Mouse (Mus musculus): ENCODE results near the gene Ccdc12.
A peak's percentile ranks its signal among the peaks of the same experiment; 100 is the strongest.

Gene Ccdc12

GRCm38 (mm10) chr9:110656249-110657221 is at the start of gene Ccdc12:
Gene Ccdc12 (plus strand): TSS chr9:110656503.
- DNase-seq (ENCODE audit: low spot score), result peak; percentile 98

DNA sequence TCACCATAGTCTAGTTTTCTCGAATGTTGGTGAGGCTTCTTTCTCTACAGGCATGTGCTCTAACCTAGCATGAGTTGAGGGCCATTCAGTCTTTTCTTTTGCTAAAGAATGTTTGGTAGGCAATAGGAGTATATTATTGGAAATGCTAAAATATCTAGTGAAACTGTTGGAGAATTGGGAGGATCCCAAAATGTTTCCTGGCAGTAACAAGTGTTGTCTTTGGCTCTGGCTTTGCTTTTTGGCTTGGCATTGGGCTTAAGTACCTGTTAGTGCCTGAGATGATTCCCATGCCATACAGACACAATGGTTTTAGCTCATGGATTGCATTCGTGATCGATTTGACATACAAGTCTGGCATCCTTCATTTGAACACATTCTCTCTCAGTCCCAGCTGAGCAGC is 44.8 kb upstream of the Ccdc12 start:
- DNase-seq (ENCODE audit: low spot score), result no peak

DNA sequence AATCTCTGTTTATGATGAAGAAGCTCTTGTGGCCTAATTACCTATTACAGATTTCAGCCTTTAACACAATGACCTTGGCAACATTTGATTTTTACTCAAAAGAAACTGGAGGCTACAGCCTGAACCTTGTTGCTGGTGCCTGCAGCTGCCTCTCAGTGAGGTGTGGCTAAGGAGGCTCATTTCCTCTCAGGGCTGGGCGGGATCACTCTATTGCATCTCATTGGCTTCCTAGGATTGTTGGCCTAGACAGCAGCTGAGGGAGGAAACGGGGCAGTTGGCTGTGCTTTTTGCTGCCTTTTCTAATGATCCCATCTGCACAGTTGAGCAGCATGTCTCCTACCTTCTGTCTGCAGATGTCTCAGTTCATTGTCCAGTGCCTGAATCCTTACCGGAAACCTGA is 39.2 kb upstream of the Ccdc12 start:
- no peak for DNase-seq (ENCODE audit: low spot score)

- DNase-seq (ENCODE audit: low spot score), result no peak
These were observed 36.1 kb upstream of the Ccdc12 start for GRCm38 (mm10) chr9:110620180-110620579.

DNA sequence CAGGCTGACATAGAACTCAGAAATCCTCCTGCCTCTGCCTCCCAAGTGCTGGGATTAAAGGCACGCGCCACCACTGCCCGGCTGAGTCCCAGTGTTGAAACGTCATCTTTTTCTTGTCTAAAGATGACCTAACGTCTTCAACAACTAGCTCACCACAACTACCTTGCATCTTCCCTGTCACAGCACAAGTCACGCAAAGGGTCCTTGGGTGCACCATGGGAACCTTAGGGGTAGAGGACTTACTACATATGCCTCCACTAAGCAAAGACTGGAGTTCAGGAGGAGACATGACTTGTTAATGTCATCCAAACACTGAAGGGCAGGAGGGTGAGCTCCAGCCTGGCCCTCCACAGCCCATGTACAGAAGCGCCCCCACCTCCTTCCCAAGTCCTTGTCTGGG is 35.6 kb upstream of the Ccdc12 start:
- DNase-seq (ENCODE audit: low spot score), result no peak

DNA sequence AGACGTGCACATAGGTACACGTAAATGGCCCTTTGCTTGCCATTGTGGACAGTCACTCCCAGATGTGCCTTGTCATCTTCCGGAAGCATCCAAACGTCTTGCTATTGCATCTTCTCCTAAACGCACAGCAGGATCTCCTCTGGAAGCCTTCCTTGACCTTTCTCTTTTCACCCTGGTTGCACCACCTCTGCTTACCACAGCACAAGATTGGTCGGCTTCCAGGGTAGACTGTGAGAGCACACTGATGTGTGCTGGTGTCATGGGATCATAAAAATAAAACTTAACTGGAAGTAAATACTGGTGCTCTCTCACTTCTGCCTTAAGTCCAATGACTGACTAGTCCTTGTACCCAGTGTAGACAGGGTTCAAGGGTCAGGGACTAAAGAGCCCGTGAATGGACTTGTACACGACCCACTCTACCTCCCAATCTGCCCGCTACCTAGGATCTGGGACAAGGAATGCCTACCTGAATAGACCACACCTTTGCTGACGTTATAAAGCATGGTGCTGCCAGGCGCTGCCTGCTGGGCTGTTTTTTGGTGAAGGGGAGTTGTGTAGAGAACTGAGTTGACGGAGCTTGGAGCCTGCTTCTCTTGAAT is 33.6 kb upstream of the Ccdc12 start:
- DNase-seq (ENCODE audit: low spot score), result no peak

GRCm38 (mm10) chr9:110623416-110624195 is 32.7 kb upstream of the Ccdc12 start:
- no peak for DNase-seq (ENCODE audit: low spot score)

GRCm38 (mm10) chr9:110624361-110625166 is 31.7 kb upstream of the Ccdc12 start, which contains the start of gene Nradd:
Gene Nradd (minus strand): TSS chr9:110624452.
- peak; percentile 95 for DNase-seq (ENCODE audit: low spot score)

DNA sequence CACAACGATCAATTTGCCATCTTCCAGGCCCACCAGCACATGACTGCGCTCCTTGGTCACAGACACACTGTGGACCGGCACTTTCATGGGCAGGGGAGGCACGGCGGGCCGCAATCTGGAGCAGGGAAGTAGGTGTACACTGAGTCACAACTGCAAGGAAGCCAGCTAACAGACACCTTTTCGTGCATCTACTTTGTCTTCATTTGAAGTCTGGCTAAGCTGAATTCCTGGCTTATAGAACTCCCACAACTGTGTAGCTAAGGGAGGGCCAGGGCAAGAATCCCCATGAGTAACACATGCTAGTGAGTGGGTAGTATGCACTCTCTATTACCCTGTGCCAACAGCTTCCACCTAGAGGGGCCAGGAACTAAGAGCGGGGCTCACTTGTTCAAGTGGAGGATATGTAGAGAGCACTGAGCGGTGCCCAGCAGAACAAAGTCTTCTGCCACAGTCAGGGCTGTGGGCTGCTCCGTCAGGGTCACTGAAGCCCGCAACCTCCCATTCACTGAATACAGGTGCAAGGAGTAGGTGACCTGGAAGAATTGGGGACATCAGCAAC is 30.9 kb upstream of the Ccdc12 start:
- no peak for DNase-seq (ENCODE audit: low spot score)

DNA sequence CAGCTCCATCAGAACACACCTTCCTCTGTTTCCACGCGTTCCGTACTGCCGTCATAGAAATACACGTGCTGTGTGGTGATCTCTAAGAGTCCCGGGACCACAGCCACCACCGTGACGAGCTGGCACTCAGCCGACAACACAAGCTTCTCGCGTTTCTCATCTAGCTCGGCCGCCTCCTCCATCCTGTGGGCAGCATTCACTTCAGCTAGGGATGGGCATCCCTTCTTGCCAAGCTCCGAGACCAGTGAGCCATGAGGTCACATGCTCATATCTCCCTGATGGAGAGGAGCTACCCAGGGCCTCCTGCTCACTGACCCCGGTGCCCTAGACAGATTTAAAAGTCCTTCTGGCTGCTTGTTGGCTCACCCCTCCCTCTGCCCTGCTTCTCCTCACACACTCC is 26.1 kb upstream of the Ccdc12 start:
- DNase-seq (ENCODE audit: low spot score), result no peak

- peak; percentile 91 for DNase-seq (ENCODE audit: low spot score)
These were observed 25.1 kb upstream of the Ccdc12 start for GRCm38 (mm10) chr9:110631191-110631590.

- peak; percentile 61 for DNase-seq (ENCODE audit: low spot score)
These were observed 24.5 kb upstream of the Ccdc12 start for GRCm38 (mm10) chr9:110631651-110632275.

GRCm38 (mm10) chr9:110632671-110633070 is 23.6 kb upstream of the Ccdc12 start:
- DNase-seq (ENCODE audit: low spot score), result no peak

GRCm38 (mm10) chr9:110633882-110634281 is 22.4 kb upstream of the Ccdc12 start:
- DNase-seq (ENCODE audit: low spot score), result no peak

DNA sequence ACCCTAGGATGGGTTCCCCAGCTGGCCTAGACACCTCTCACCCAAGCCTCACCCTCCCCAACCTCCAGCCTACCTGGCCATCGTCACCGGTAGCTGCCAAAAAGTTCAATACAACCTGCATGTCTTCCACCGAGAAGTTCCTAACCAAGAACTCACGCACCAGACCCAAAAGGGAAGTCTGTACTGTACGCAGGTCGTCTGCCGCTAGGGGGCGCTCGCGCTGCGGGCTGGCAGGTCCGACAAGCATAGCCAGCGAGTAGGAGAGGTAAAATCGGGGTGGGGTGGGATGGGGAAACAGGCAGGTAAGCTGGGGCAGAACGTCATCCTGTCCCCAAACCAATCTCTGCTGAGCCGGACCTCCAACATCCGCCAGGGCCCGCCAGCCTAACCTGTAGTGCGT is 21.1 kb upstream of the Ccdc12 start:
- peak; percentile 87 for DNase-seq (ENCODE audit: low spot score)

DNA sequence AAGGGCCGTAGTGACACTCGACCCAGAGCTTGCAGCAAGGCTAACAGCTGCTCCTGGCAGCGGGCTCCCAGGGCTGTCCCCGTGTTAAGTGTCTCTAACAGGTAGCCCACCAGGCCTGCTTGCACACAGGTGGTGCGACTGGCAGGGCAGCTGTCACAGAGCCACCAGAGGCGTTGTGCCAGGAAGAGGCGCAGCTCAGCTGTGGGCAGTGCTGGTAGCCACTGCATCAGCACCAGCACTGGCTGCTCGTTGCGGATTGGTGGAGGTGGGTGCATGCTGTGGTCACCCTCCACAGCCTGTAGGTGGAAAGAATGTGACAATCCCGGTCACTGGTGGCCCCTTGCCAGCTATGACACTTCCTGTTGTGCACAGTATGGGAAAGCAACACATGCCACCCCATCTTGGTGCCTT is 17.7 kb upstream of the Ccdc12 start:
- no peak for DNase-seq (ENCODE audit: low spot score)

DNA sequence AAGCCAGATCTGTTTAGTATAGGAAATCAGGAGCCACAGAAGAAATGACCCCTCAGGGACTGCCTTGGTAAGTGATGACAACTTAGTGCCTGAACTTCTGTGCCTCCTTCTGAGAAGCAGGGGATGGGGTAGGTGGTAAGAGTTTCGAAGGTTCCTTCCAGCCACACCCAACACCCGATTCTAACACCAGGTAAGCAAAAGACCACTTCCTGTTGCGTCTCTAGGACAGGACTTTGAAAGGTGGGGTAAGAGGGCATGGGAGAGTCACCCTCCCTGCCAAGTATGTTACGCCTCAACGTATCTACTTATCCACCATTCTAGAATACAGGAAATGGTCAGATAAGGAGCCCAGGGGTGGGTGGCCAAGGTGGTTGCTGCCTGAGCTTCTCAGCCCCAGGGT is 15.3 kb upstream of the Ccdc12 start:
- DNase-seq (ENCODE audit: low spot score), result no peak

- no peak for DNase-seq (ENCODE audit: low spot score)
These were observed 13.3 kb upstream of the Ccdc12 start for GRCm38 (mm10) chr9:110642812-110643524.

- no peak for DNase-seq (ENCODE audit: low spot score)
These were observed 12.5 kb upstream of the Ccdc12 start for GRCm38 (mm10) chr9:110643787-110644186.

DNA sequence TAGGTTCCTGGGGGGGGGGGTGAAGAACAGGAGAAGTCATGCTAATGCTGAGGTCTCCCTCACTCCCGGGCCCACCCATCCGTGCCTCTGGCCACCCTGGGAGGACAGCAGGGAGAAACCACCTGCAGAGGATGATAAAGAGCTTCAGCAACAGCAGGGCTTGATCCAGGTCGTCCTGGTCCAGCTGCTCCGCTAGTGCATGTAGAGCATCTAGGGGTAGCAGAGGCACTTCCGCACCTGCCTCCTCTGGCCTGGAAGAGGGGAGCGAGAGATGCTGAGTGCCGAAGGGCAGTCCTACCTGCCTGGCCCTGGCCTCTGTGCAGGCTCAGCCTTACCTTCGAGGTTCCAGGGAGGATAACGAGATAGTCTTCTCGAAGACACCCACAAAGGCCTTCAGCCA is 12.0 kb upstream of the Ccdc12 start:
- no peak for DNase-seq (ENCODE audit: low spot score)

Measured in retina, embryonic 14.5 days (tissue).